Mouse (Mus musculus) brain, embryonic 18.5 days (tissue): ENCODE results near the gene Ankrd34a.
A peak's percentile ranks its signal among the peaks of the same experiment; 100 is the strongest.
"Not testable (repeated sequence)": the region's sequence is repeated elsewhere in the genome, so short reads cannot be mapped to it uniquely, and the experiment has no call there.

ENCODE experiments used
- DNase-seq: peaks from one replicate; pipeline ENCODE4 v3.0.0-alpha.2; 2012; ENCODE audit warnings: low read depth, low spot score

The Ankrd34a gene

DNA sequence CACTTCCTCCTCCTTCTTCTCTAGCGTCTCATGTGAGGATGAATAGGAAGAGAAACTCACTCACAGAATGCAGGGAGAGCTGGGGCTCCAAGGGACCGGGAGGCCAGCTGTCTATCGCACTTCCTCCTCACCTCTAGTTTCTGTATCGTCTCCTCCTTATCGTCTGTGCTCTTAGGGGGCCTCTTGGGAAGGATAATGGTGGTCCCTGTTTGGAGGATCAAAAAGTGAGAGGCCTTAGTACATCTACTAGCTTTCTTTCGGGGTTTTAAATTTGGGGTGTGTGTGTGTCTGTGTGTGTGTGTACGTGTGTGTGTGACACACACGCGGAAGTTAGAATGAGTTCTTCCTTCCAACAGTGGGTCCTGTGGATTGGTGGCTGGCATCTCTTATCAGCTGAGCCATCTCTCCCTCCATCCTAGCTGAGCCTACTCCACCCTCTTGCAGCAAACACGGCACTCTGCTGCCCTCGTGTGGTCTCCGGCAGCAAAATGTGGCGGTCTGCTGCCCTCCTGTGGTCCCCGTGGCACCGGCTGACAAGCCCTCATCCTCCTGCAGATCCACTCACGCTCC, 16.5 kb upstream of the Ankrd34a start:
- DNase-seq = no peak

- DNase-seq = no peak
These were observed 15.3 kb upstream of the Ankrd34a start for GRCm38 (mm10) chr3:96581141-96581540.

DNA sequence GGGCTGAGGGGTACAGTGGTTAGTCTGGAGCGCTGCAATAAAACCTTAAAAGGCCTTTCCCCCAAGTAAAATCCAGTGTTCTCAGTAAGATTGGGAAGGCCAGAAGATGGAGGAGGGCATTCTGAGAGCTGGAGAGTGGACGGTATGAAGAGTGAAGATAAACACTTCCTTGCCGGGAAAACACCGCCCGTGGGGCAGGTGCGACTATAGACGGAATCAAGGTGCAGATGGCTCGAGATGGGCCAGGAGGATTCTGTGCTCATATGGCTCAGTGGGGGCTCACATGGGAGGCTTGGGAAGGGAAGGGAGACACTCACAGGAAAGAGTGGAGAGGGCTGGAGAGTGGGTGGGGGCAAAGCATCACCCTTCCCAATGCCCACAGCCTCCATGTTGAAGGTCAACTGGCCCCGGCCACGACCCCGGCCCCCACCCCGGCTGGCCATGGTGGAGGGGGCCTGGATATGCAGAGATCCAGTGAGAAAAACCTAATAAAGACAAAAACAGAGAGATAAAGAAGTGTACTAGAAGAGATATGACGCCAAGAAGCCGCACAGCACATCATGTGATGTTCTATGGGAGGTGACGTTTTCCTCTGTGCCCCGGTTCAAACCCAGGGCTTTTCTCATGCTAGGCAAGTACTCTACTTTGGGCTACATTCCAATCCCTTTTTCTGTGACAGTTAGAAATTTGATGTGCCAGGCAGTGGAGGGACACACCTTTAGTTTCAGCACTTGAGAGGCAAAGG, 14.5 kb upstream of the Ankrd34a start:
- DNase-seq = no peak

DNA sequence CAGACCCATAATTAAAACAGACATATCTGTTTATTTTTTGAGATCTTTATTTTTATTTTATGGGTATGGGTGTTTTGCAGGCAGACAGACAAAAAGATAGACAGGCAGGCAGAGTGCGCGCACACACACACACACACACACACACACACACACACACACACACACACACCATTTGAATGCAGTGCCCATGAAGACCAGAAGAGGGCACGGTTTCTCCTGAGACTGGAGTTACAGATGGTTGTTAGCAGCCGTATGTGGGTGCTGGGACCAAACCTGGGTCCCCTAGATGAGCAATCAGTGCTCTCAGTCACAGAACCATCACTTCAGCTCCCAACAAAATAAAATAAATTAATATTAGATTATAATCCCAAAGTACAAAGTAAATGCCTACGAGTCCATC, 13.1 kb upstream of the Ankrd34a start:
- no peak for DNase-seq

GRCm38 (mm10) chr3:96590657-96591056, 5.8 kb upstream of the Ankrd34a start:
- no peak for DNase-seq

GRCm38 (mm10) chr3:96593374-96593773, 3.1 kb upstream of the Ankrd34a start:
- DNase-seq = no peak

GRCm38 (mm10) chr3:96593790-96594560, 2.5 kb upstream of the Ankrd34a start, which contains the start of gene Polr3gl:
TSS of gene Polr3gl (minus strand) at chr3:96594181.
- DNase-seq = peak; percentile 90

DNA sequence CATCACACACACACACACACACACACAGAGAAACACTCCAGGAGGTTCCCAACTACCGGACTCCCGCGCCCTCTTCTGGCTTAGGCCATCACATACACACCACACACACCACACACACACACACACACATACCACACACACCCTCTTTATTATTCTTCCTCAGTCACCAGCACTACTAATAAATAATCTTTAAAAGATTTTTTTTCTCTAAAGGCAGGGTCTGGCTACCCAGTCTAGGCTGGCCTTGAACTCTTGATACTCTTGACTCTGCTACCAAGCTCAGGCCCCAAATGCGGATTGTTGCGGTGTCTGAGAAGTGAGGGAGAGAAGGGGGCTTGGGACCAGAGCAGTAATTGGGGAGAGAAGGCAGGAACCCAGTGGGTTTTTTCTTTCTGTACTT, 1.6 kb upstream of the Ankrd34a start:
- DNase-seq = no peak

DNA sequence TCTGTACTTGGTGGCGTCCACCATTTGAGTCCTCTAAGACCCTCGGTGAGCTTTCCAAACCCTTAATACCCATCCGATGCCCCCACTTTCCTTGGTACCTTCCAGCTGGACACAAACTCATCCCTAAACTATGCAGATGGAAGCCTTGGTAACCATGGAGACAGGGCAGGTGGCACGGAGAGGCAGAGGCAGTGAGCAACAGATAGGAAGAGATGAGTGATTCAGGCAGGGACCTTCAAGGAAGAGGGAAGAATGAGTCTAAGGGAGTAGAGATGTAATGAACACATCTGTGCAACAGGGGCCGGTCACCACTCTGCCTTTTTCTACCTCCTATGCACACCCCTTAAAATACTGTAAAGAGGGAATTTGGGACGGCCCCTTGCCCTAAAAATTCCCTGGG, 775 bp upstream of the Ankrd34a start:
- no peak for DNase-seq

GRCm38 (mm10) chr3:96596855-96597254, 419 bp downstream of the Ankrd34a start:
- no peak for DNase-seq

DNA sequence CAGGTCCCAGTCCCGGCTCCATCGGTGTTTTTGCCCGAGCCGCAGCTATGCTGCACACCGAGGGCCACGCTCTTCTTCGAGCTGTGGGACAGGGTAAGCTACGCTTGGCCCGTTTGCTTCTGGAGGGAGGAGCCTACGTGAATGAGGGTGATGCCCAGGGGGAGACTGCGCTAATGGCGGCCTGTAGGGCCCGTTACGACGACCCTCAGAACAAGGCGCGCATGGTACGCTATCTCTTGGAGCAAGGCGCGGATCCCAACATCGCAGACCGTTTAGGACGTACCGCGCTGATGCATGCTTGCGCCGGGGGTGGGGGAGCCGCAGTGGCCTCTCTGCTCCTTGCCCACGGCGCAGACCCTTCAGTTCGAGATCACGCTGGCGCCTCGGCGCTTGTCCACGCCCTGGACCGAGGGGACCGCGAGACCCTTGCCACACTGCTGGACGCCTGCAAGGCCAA, 1.0 kb downstream of the Ankrd34a start:
- DNase-seq = no peak

DNA sequence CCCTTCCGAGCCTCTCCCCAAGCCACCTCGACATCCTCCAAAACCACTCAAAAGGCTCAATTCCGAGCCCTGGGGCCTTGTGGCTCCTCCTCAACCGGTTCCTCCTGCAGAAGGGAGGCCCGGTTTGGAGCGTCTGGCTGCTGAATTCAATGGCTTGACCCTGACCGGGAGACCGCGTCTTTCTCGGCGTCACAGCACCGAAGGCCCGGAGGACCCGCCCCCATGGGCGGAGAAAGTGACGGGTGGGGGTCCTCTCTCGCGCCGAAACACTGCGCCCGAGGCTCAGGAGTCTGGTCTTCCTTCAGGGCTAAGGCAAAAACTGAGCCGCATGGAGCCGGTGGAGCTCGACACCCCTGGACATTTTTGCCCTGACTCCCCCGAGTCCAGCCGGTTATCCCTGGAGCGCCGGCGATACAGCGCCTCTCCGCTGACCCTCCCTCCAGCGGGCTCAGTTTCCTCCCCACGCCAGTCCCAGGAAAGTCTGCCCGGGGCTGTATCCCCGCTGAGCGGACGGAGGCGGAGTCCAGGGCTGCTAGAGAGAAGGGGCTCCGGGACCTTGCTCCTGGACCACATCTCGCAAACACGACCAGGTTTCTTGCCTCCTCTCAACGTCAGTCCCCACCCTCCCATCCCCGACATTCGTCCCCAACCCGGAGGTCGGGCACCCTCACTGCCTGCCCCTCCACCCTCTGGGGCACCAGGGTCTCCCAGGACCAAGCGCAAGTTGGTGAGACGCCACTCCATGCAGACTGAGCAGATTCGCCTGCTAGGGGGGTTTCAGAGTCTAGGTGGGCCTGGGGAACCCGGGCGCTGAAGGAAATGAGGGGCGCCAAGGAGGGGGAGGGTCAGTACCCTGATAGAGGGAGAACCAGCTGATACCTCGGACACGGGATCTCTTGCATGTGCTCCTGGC, 2.0 kb downstream of the Ankrd34a start:
- no peak for DNase-seq

GRCm38 (mm10) chr3:96599069-96599393, 2.6 kb downstream of the Ankrd34a start:
- DNase-seq = no peak

- no peak for DNase-seq
These were observed 3.0 kb downstream of the Ankrd34a start for GRCm38 (mm10) chr3:96599411-96599810.

GRCm38 (mm10) chr3:96600639-96601250, 4.3 kb downstream of the Ankrd34a start, which contains the start of gene Lix1l:
TSS of gene Lix1l (plus strand) at chr3:96601149.
- DNase-seq = peak; percentile 95

- DNase-seq = no peak
These were observed 4.9 kb downstream of the Ankrd34a start for GRCm38 (mm10) chr3:96601251-96601787.

DNA sequence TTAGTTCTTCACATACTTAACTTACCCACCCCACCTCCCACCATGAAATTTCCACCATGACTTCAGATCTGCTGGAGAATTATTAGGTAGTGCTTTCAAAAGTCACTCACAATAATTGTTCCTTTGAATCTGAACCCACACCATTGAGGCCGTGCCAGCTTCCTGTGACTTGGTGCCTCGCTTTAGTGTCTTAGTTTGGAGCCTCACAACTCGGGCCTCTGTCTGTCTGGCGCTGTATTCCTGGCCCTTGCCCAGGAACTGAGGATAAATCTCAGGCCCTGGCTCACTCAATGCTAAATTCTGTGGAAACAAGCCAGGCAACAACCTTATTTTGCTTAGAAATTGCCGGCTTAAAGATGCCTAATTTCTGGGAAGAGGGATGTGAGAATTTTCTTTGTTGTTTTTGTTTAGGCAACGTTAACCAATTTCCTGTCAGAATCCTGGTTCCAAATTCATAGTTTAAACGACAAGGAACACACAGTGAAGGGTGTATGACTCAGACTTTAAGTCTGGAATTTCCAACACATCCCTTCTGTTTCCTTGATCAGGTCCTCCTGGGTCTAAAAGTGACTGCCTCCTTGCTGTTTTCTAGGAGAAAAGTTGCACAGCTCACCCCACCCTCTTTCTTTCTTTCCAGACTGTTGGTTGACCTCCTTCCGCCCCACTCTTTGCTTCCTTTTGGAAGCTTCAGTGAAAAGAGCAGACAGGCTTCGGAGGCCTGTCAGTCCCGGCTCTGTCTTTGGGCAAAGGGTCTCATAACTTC, 5.7 kb downstream of the Ankrd34a start:
- no peak for DNase-seq

DNA sequence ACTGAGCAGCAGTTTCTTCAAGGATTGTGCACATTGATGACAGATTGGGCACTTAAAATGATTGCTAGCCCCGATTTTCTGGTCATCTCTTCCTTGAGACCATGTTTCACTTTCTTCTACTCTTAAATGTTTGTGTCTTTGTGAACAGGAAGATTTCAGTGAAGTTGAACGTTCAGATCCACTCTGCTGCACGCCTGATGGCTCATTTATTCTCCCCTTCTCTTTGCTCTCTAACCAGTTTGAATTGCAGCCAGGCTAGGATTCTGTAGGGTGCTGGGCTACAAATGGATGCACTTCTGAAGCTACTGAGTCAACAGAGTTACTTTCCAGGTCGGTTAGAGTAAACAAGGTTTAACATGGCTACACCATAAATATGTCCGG, 6.3 kb downstream of the Ankrd34a start:
- no peak for DNase-seq

DNA sequence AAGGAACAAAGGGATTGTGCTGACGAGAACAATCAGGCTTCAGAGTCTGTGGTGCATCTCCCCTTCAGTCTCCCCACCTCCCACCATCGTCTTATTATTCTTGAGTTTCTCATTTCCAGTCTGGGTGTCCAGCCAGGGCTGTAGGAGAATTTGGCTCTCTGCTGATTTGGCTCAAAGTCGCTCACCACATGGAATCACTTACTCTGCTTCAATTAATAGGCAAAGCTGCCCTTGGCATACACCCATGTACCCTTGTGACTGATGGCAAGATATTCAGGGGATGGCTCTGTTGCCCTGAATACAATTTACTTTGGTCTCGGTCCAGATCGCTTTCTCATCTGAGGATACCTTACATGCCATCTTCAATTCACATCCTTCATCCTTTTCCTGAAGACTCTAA, 6.9 kb downstream of the Ankrd34a start:
- no peak for DNase-seq

- not testable (repeated sequence) for DNase-seq
These were observed 9.6 kb downstream of the Ankrd34a start for GRCm38 (mm10) chr3:96606007-96606406.
